Mouse (Mus musculus): ENCODE data around the gene Pick1. TPM values are rescaled to one million over a fixed set of nuclear protein-coding genes. Genes with fewer than 3 reads are reported as not detected.

Pick1 gene
- polyA plus RNA-seq, 1 experiment from 2014 or later = 58.8 TPM

- Histone ChIP-seq H3K27ac (ENCODE audit: low read depth, low read length) (no peak overlapping the region), H3K9ac (replicated peaks; ENCODE audit: low read depth, low read length) (0 out of 2 replicates have a peak overlapping the region, but pooled peaks have one; percentile 11), H3K27me3 (ENCODE audit: control insufficient read depth, insufficient read depth, low read length) (no peaks in the 10 kb centered on the region), H3K4me3 (ENCODE audit: low read depth, low read length) (peak overlapping the region; percentile 31), H3K4me1 (ENCODE audit: control insufficient read depth, insufficient read depth, low read length) (peaks cover 13% of the 10 kb centered on the region; the same call in 1 of the 2 replicates), H3K4me2 (ENCODE audit: low read depth, low read length) (peak overlapping the region; percentile 89), H3K36me3 (ENCODE audit: control insufficient read depth, insufficient read depth, low read length) (no peaks in the 10 kb centered on the region), H3K9me3 (ENCODE audit: control insufficient read depth, low read length) (no peaks in the 10 kb centered on the region)
- 0 out of 2 replicates have a peak, but pooled peaks have one; percentile 44 for ATAC-seq (ENCODE audit: low read depth)
- WGBS = 14% methylated on average over 17 of the region's 17 CpGs
These were observed 42.3 kb downstream of the Pick1 start for GRCm38 (mm10) chr15:79271124-79271746.

- ATAC-seq (ENCODE audit: low read depth) = no peak
- no peaks in the 10 kb centered on the region for H3K27me3 ChIP-seq (ENCODE audit: control insufficient read depth, insufficient read depth, low read length)
- no peak overlapping the region for H3K4me3 ChIP-seq (ENCODE audit: low read depth, low read length)
- no peak overlapping the region for H3K9ac ChIP-seq (replicated peaks; ENCODE audit: low read depth, low read length)
- peaks cover 13% of the 10 kb centered on the region; the same call in 1 of the 2 replicates for H3K4me1 ChIP-seq (ENCODE audit: control insufficient read depth, insufficient read depth, low read length)
- no peaks in the 10 kb centered on the region; the same call in 1 of the 2 replicates for H3K9me3 ChIP-seq (ENCODE audit: control insufficient read depth, low read length)
- H3K36me3 ChIP-seq (ENCODE audit: control insufficient read depth, insufficient read depth, low read length) = no peaks in the 10 kb centered on the region
- H3K27ac ChIP-seq (ENCODE audit: low read depth, low read length) = no peak overlapping the region
- WGBS = 42% methylated on average over 10 of the region's 10 CpGs
- H3K4me2 ChIP-seq (ENCODE audit: low read depth, low read length) = no peak overlapping the region
These were observed 44.0 kb downstream of the Pick1 start for GRCm38 (mm10) chr15:79273020-79273419.

GRCm38 (mm10) chr15:79277728-79278127, 48.8 kb downstream of the Pick1 start:
- 71% methylated on average over 10 of the region's 10 CpGs for WGBS
- ATAC-seq (ENCODE audit: low read depth) = no peak

GRCm38 (mm10) chr15:79280209-79280608, 51.2 kb downstream of the Pick1 start:
- H3K9me3 ChIP-seq (ENCODE audit: control insufficient read depth, low read length) = no peaks in the 10 kb centered on the region; the same call in 1 of the 2 replicates
- no peak for ATAC-seq (ENCODE audit: low read depth)
- no peak overlapping the region for H3K27ac ChIP-seq (ENCODE audit: low read depth, low read length)
- H3K27me3 ChIP-seq (ENCODE audit: control insufficient read depth, insufficient read depth, low read length) = no peaks in the 10 kb centered on the region
- no peaks in the 10 kb centered on the region for H3K4me1 ChIP-seq (ENCODE audit: control insufficient read depth, insufficient read depth, low read length)
- H3K9ac ChIP-seq (replicated peaks; ENCODE audit: low read depth, low read length) = no peak overlapping the region
- H3K4me3 ChIP-seq (ENCODE audit: low read depth, low read length) = no peak overlapping the region
- 19% methylated on average over 6 of the region's 6 CpGs for WGBS
- H3K4me2 ChIP-seq (ENCODE audit: low read depth, low read length) = no peak overlapping the region
- H3K36me3 ChIP-seq (ENCODE audit: control insufficient read depth, insufficient read depth, low read length) = no peaks in the 10 kb centered on the region

More at GRCm38 (mm10) chr15:79277728-79278127, 48.8 kb downstream of the Pick1 start:
- Histone ChIP-seq H3K36me3 (ENCODE audit: control insufficient read depth, insufficient read depth, low read length) (no peaks in the 10 kb centered on the region), H3K9ac (replicated peaks; ENCODE audit: low read depth, low read length) (no peak overlapping the region), H3K4me3 (ENCODE audit: low read depth, low read length) (no peak overlapping the region), H3K4me1 (ENCODE audit: control insufficient read depth, insufficient read depth, low read length) (no peaks in the 10 kb centered on the region), H3K9me3 (ENCODE audit: control insufficient read depth, low read length) (no peaks in the 10 kb centered on the region; the same call in 1 of the 2 replicates), H3K27ac (ENCODE audit: low read depth, low read length) (no peak overlapping the region), H3K4me2 (ENCODE audit: low read depth, low read length) (no peak overlapping the region), H3K27me3 (ENCODE audit: control insufficient read depth, insufficient read depth, low read length) (no peaks in the 10 kb centered on the region)

- Histone ChIP-seq H3K4me2 (ENCODE audit: low read depth, low read length) (no peak overlapping the region), H3K9me3 (ENCODE audit: control insufficient read depth, low read length) (no peaks in the 10 kb centered on the region; the same call in 1 of the 2 replicates), H3K9ac (replicated peaks; ENCODE audit: low read depth, low read length) (no peak overlapping the region), H3K4me1 (ENCODE audit: control insufficient read depth, insufficient read depth, low read length) (no peaks in the 10 kb centered on the region), H3K27ac (ENCODE audit: low read depth, low read length) (no peak overlapping the region), H3K27me3 (ENCODE audit: control insufficient read depth, insufficient read depth, low read length) (no peaks in the 10 kb centered on the region), H3K4me3 (ENCODE audit: low read depth, low read length) (no peak overlapping the region), H3K36me3 (ENCODE audit: control insufficient read depth, insufficient read depth, low read length) (no peaks in the 10 kb centered on the region)
- ATAC-seq (ENCODE audit: low read depth) = no peak
- WGBS = 67% methylated on average over 5 of the region's 5 CpGs
These were observed 51.9 kb downstream of the Pick1 start for GRCm38 (mm10) chr15:79280850-79281249.

GRCm38 (mm10) chr15:79281389-79281788, 52.4 kb downstream of the Pick1 start:
- no peaks in the 10 kb centered on the region for H3K27me3 ChIP-seq (ENCODE audit: control insufficient read depth, insufficient read depth, low read length)
- no peaks in the 10 kb centered on the region for H3K36me3 ChIP-seq (ENCODE audit: control insufficient read depth, insufficient read depth, low read length)
- no peak overlapping the region for H3K27ac ChIP-seq (ENCODE audit: low read depth, low read length)
- H3K4me1 ChIP-seq (ENCODE audit: control insufficient read depth, insufficient read depth, low read length) = no peaks in the 10 kb centered on the region
- no peak overlapping the region for H3K9ac ChIP-seq (replicated peaks; ENCODE audit: low read depth, low read length)
- no peak overlapping the region for H3K4me2 ChIP-seq (ENCODE audit: low read depth, low read length)
- no peaks in the 10 kb centered on the region; the same call in 1 of the 2 replicates for H3K9me3 ChIP-seq (ENCODE audit: control insufficient read depth, low read length)
- WGBS = 94% methylated on average over 1 of the region's 1 CpGs
- ATAC-seq (ENCODE audit: low read depth) = no peak
- no peak overlapping the region for H3K4me3 ChIP-seq (ENCODE audit: low read depth, low read length)

- Histone ChIP-seq H3K27ac (ENCODE audit: low read depth, low read length) (no peak overlapping the region), H3K9me3 (ENCODE audit: control insufficient read depth, low read length) (no peaks in the 10 kb centered on the region), H3K4me3 (ENCODE audit: low read depth, low read length) (no peak overlapping the region), H3K4me1 (ENCODE audit: control insufficient read depth, insufficient read depth, low read length) (no peaks in the 10 kb centered on the region), H3K9ac (replicated peaks; ENCODE audit: low read depth, low read length) (no peak overlapping the region), H3K27me3 (ENCODE audit: control insufficient read depth, insufficient read depth, low read length) (no peaks in the 10 kb centered on the region), H3K4me2 (ENCODE audit: low read depth, low read length) (no peak overlapping the region), H3K36me3 (ENCODE audit: control insufficient read depth, insufficient read depth, low read length) (no peaks in the 10 kb centered on the region)
- WGBS = 81% methylated on average over 5 of the region's 5 CpGs
- ATAC-seq (ENCODE audit: low read depth) = no peak
These were observed 53.5 kb downstream of the Pick1 start for GRCm38 (mm10) chr15:79282434-79282833.

- H3K9me3 ChIP-seq (ENCODE audit: control insufficient read depth, low read length) = no peaks in the 10 kb centered on the region
- no peaks in the 10 kb centered on the region for H3K36me3 ChIP-seq (ENCODE audit: control insufficient read depth, insufficient read depth, low read length)
- H3K9ac ChIP-seq (replicated peaks; ENCODE audit: low read depth, low read length) = no peak overlapping the region
- no peaks in the 10 kb centered on the region for H3K4me1 ChIP-seq (ENCODE audit: control insufficient read depth, insufficient read depth, low read length)
- no peak overlapping the region for H3K27ac ChIP-seq (ENCODE audit: low read depth, low read length)
- no peak overlapping the region for H3K4me2 ChIP-seq (ENCODE audit: low read depth, low read length)
- 86% methylated on average over 4 of the region's 4 CpGs for WGBS
- ATAC-seq (ENCODE audit: low read depth) = no peak
- H3K27me3 ChIP-seq (ENCODE audit: control insufficient read depth, insufficient read depth, low read length) = no peaks in the 10 kb centered on the region
- no peak overlapping the region for H3K4me3 ChIP-seq (ENCODE audit: low read depth, low read length)
These were observed 54.4 kb downstream of the Pick1 start for GRCm38 (mm10) chr15:79283371-79283770.

- H3K27me3 ChIP-seq (ENCODE audit: control insufficient read depth, insufficient read depth, low read length) = no peaks in the 10 kb centered on the region
- H3K27ac ChIP-seq (ENCODE audit: low read depth, low read length) = no peak within 1 kb of the TSS
- 72% methylated on average over 10 of the region's 10 CpGs for WGBS
- H3K36me3 ChIP-seq (ENCODE audit: control insufficient read depth, insufficient read depth, low read length) = no peaks in the 10 kb centered on the region
- no peaks in the 10 kb centered on the region for H3K9me3 ChIP-seq (ENCODE audit: control insufficient read depth, low read length)
- H3K9ac ChIP-seq (replicated peaks; ENCODE audit: low read depth, low read length) = no peak within 1 kb of the TSS
- H3K4me3 ChIP-seq (ENCODE audit: low read depth, low read length) = no peak within 1 kb of the TSS
- H3K4me2 ChIP-seq (ENCODE audit: low read depth, low read length) = no peak within 1 kb of the TSS
- no peaks in the 10 kb centered on the region for H3K4me1 ChIP-seq (ENCODE audit: control insufficient read depth, insufficient read depth, low read length)
- ATAC-seq (ENCODE audit: low read depth) = no peak
These were observed 56.4 kb downstream of the Pick1 start, which contains the start of gene Baiap2l2 for GRCm38 (mm10) chr15:79285399-79285798. Baiap2l2 (minus strand) TSS chr15:79285537.

Data from neural tube, embryonic 14.5 days (tissue).